Mouse (Mus musculus): ENCODE results near the gene Treml1.

DNA sequence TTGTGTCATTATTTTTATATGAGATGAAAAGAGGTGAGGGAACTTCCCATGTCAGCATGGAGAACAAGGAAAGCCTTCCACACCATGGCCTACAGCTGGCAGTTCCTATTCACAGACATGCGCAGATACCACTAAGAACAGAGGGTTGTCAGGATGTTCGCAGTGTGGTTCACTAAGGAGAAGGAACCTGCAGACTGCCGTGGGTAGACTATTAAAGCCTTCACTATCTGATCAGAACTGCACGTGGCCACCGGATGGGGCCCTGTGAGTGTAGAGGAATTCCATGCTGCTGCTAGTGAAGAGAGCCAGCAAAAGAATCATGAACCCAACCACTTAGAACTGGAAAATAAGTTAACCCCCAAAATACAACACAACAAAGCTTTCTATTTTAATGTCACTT, 29.7 kb downstream of the Treml1 start:
- TF ChIP-seq POLR2A (IDR thresholded peaks at IDR 0.05; ENCODE audit: borderline replicate concordance, insufficient read depth, low read length): no peak
- no peak for TF ChIP-seq CTCF (IDR thresholded peaks at IDR 0.05; ENCODE audit: borderline replicate concordance, insufficient read depth, low read depth, low read length)

Measured in cerebellum, adult 2 months (tissue).